Mouse (Mus musculus) kidney, adult 2 months (tissue): ENCODE results near the gene Cyp1b1.

Source experiments
- CTCF ChIP-seq: fragments of 200-500 bp; conservative IDR thresholded peaks from 2 replicates; pipeline ENCODE4 v1.5.1; 2011; ENCODE audit warnings: low read depth, mild to moderate bottlenecking, control low read depth, low read length, moderate library complexity, mixed read lengths; ENCODE audit not compliant: insufficient read depth, insufficient read length
- POLR2A ChIP-seq: fragments of 200-500 bp; IDR thresholded peaks from one replicate; pipeline ENCODE4 v1.6.1; 2011; ENCODE audit warnings: low read depth, low read length, control low read depth

DNA sequence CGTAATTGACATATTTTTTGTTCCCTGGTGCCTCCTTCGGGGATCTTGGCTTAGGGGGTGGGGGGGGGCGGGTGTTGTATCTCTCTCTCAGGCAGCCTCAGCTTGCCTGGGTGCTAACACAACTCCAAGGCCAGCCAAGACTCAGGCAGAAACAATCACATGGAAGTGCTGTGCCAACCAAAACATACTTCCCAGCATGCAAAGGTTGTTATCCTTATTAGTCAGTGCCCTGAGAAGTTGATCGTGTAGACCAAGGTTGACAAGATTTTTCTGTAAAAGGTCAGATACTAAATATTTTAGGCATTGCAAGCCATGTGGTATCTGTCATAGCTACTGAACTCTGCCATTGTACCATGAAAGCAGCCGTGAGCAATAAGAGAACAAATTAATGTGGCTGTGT, 14.0 kb downstream of the Cyp1b1 start:
- TF ChIP-seq CTCF (no peak), POLR2A (no peak)
